Mouse (Mus musculus) cerebellum, postnatal 4 days (tissue): ENCODE results near the gene Frrs1l.

Experiments
- DNase-seq, 2 experiments: peaks; one replicate each; pipeline ENCODE4 v3.0.0; 2022; ENCODE audit warnings: low spot score in 2 of 2, mixed read lengths in 1 of 2

Frrs1l gene

GRCm38 (mm10) chr4:56990215-56990584 lies at the start of gene Frrs1l:
Gene Frrs1l (minus strand): TSS chr4:56990391.
- peak in 1 of 2 experiments; percentile 56 for DNase-seq

GRCm38 (mm10) chr4:57039127-57040031 lies 49.2 kb upstream of the Frrs1l start:
- peak in 1 of 2 experiments; percentile 36 for DNase-seq

GRCm38 (mm10) chr4:57037554-57037953 lies 47.4 kb upstream of the Frrs1l start:
- DNase-seq = no peak

GRCm38 (mm10) chr4:57034169-57034568 lies 44.0 kb upstream of the Frrs1l start:
- no peak for DNase-seq

- no peak for DNase-seq
Measured at GRCm38 (mm10) chr4:57031440-57031839, 41.2 kb upstream of the Frrs1l start.

GRCm38 (mm10) chr4:57027954-57028353 lies 37.8 kb upstream of the Frrs1l start:
- DNase-seq = no peak

- no peak for DNase-seq
Measured at GRCm38 (mm10) chr4:57023527-57023926, 33.3 kb upstream of the Frrs1l start.

- no peak for DNase-seq
Measured at GRCm38 (mm10) chr4:57021288-57021687, 31.1 kb upstream of the Frrs1l start.

GRCm38 (mm10) chr4:57017229-57017628 lies 27.0 kb upstream of the Frrs1l start:
- DNase-seq = peak; percentile 61 to 87

GRCm38 (mm10) chr4:57016366-57017171 lies 26.4 kb upstream of the Frrs1l start:
- DNase-seq = peak in 1 of 2 experiments; percentile 25

GRCm38 (mm10) chr4:57015032-57015431 lies 24.8 kb upstream of the Frrs1l start:
- no peak for DNase-seq

- DNase-seq = no peak
Measured at GRCm38 (mm10) chr4:57011454-57012046, 21.4 kb upstream of the Frrs1l start.

GRCm38 (mm10) chr4:57010919-57011318 lies 20.7 kb upstream of the Frrs1l start:
- no peak for DNase-seq

- no peak for DNase-seq
Measured at GRCm38 (mm10) chr4:57010425-57010824, 20.2 kb upstream of the Frrs1l start.

GRCm38 (mm10) chr4:57007717-57008116 lies 17.5 kb upstream of the Frrs1l start:
- DNase-seq = no peak

- peak; percentile 58 to 87 for DNase-seq
Measured at GRCm38 (mm10) chr4:57005011-57005410, 14.8 kb upstream of the Frrs1l start.

GRCm38 (mm10) chr4:57003886-57004285 lies 13.7 kb upstream of the Frrs1l start:
- DNase-seq = no peak

- no peak for DNase-seq
Measured at GRCm38 (mm10) chr4:57002751-57003150, 12.6 kb upstream of the Frrs1l start.

- DNase-seq = no peak
Measured at GRCm38 (mm10) chr4:57001437-57001836, 11.2 kb upstream of the Frrs1l start.

- no peak for DNase-seq
Measured at GRCm38 (mm10) chr4:56993331-56993730, 3.1 kb upstream of the Frrs1l start.

- no peak for DNase-seq
Measured at GRCm38 (mm10) chr4:56991951-56992350, 1.8 kb upstream of the Frrs1l start.
